ENCODE assay signal across 8 mouse cellular contexts in the genomic region with DNA sequence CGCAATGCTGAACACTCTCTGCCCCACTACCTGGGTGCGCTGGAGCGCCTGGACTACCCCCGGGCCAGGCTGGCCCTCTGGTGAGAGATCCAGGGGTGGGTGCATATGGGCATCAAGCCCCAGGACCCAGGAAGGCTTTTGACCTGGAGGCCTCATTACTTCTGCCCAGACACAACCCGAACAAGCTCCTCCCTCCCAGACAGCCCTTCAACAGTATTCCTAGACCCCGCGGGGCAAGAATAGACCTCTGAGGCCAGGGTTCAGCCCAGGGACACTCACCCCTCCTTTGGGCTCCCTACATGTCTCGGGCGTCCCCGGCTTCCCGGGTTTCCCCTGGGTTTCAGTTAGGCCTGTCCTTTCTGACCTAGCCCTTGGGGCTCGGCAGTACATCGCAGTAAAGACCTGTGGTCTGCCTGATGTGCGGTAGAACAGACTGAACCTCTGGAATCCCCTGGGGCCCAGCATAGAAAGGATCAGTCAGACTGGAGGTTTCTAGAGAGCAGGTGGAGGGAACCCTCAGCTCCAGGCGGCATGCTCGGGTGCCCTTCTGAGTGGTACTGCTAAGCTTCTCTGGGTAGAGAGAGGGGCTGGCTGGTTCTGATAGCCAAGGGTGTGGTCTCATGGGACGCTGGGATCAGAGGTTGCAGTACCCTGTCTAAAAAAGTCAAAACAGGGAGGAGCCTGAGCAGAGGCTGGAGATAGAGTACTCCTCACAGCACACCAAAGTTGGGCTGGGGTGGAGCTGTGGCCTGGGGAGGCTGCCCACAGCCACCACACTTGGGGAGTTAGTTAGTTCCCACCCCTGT. TPM values are rescaled to one million over a fixed set of nuclear protein-coding genes. Genes with fewer than 3 reads are reported as not detected.
DNase-seq lines count a peak whose midpoint lies in the region; ATAC-seq and TF ChIP-seq lines count a peak whose summit lies in the region.

No protein-coding gene starts in this region.

- H3K9ac ChIP-seq in embryonic facial prominence, embryonic 12.5 days = peak overlapping the region; percentile 60
- peak overlapping the region; percentile 78 for H3K9ac ChIP-seq in heart, embryonic 14.5 days (ENCODE audit: low read length)

- WGBS in embryonic facial prominence, embryonic 12.5 days = 2% methylated on average over 17 of the region's 17 CpGs
- WGBS in heart, embryonic 14.5 days = 4% methylated on average over 17 of the region's 17 CpGs

- no peaks in the 10 kb centered on the region for H3K27me3 ChIP-seq in embryonic facial prominence, embryonic 12.5 days
- no peaks in the 10 kb centered on the region for H3K27me3 ChIP-seq in heart, embryonic 14.5 days (ENCODE audit: control insufficient read depth, insufficient read depth, low read length)
- H3K27me3 ChIP-seq in myocyte (ENCODE audit: control insufficient read depth, insufficient read depth, insufficient read length) = no peaks in the 10 kb centered on the region

- DNase-seq in thymus, postnatal 0 days (ENCODE audit: low spot score) = peak; percentile 38
- no peak for DNase-seq in thymus, adult 18-20 months
- peak; percentile 90 for DNase-seq in liver
- no peak for DNase-seq in left cerebral cortex, adult 11 months (ENCODE audit: low spot score)
- DNase-seq in ovary, adult 18-20 months (ENCODE audit: low spot score) = no peak

- no peaks in the 10 kb centered on the region for H3K36me3 ChIP-seq in embryonic facial prominence, embryonic 12.5 days
- H3K36me3 ChIP-seq in heart, embryonic 14.5 days (ENCODE audit: control insufficient read depth, insufficient read depth, low read length) = peaks cover 8% of the 10 kb centered on the region; the same call in 1 of the 2 replicates
- no peaks in the 10 kb centered on the region for H3K36me3 ChIP-seq in myocyte (ENCODE audit: control insufficient read depth, insufficient read depth)

- peak overlapping the region; percentile 6 for H3ac ChIP-seq in myocyte (ENCODE audit: control insufficient read depth, insufficient read length)

- ATAC-seq in embryonic facial prominence, embryonic 12.5 days (ENCODE audit: insufficient number of reproducible peaks, insufficient read depth, low FRiP score, low TSS enrichment) = peak; percentile 24
- ATAC-seq in heart, embryonic 14.5 days (ENCODE audit: insufficient number of reproducible peaks, insufficient read depth, low FRiP score, low read depth) = peak; percentile 12; the same call in 1 of the 2 replicates

- no peaks in the 10 kb centered on the region for H3K79me2 ChIP-seq in myocyte (ENCODE audit: control insufficient read depth, insufficient read depth)

- peak; percentile 47 for TF ChIP-seq POLR2A in myocyte (IDR thresholded peaks at IDR 0.05; ENCODE audit: insufficient read length, low read depth)

- H3K4me1 ChIP-seq in embryonic facial prominence, embryonic 12.5 days = peaks cover 8% of the 10 kb centered on the region
- H3K4me1 ChIP-seq in heart, embryonic 14.5 days (ENCODE audit: control insufficient read depth in 2 of 2, insufficient read depth in 2 of 2, low read length in 2 of 2) = peaks cover 7 to 10% of the 10 kb centered on the region in 2 experiments; a peak in 2 of 4 replicates

- peak overlapping the region; percentile 46 for H3K4me3 ChIP-seq in embryonic facial prominence, embryonic 12.5 days
- H3K4me3 ChIP-seq in heart, embryonic 14.5 days (ENCODE audit: control insufficient read depth in 1 of 2, insufficient read depth in 1 of 2, low read depth in 1 of 2, low read length in 2 of 2) = peak overlapping the region; percentile 49 to 56
- peak overlapping the region; percentile 37 for H3K4me3 ChIP-seq in myocyte

- H3K27ac ChIP-seq in embryonic facial prominence, embryonic 12.5 days = no peak overlapping the region
- peak overlapping the region; percentile 53 to 74 for H3K27ac ChIP-seq in heart, embryonic 14.5 days (replicated peaks in 1 of 2; ENCODE audit: control insufficient read depth in 1 of 2, insufficient read depth in 1 of 2, low read depth in 2 of 2, low read length in 2 of 2)

- no peaks in the 10 kb centered on the region for H3K9me3 ChIP-seq in embryonic facial prominence, embryonic 12.5 days
- H3K9me3 ChIP-seq in heart, embryonic 14.5 days (ENCODE audit: control insufficient read depth, low read length) = no peaks in the 10 kb centered on the region

- H3K4me2 ChIP-seq in embryonic facial prominence, embryonic 12.5 days (replicated peaks) = peak overlapping the region; percentile 85
- H3K4me2 ChIP-seq in heart, embryonic 14.5 days (ENCODE audit: low read length) = peak overlapping the region; percentile 84
- H3K4me2 ChIP-seq in myocyte (ENCODE audit: low read depth) = peak overlapping the region; percentile 96

TF ChIP-seq in myocyte, 11 proteins besides CTCF, POLR2A, EP300 and RAD21:
- no peak for TF ChIP-seq E2F4 (IDR thresholded peaks at IDR 0.05; ENCODE audit: insufficient read depth)
- no peak for TF ChIP-seq CEBPB (IDR thresholded peaks at IDR 0.05; ENCODE audit: insufficient read depth, poor library complexity, severe bottlenecking)
- no peak for TF ChIP-seq TCF3 (IDR thresholded peaks at IDR 0.05; ENCODE audit: insufficient read length, low read depth)
- TF ChIP-seq MYOD1 (IDR thresholded peaks at IDR 0.05; ENCODE audit: control insufficient read depth in 1 of 3, insufficient read length in 2 of 3, low read depth in 2 of 3) = no peak
- no peak for TF ChIP-seq USF1 (IDR thresholded peaks at IDR 0.05; ENCODE audit: low read depth)
- no peak for TF ChIP-seq SRF (IDR thresholded peaks at IDR 0.05; ENCODE audit: control insufficient read depth, insufficient read length, low read depth)
- TF ChIP-seq TCF12 (IDR thresholded peaks at IDR 0.05; ENCODE audit: insufficient read depth, poor library complexity, severe bottlenecking) = no peak
- no peak for TF ChIP-seq POLR2AphosphoS2 (IDR thresholded peaks at IDR 0.05; ENCODE audit: insufficient read length, low read depth)
- no peak for TF ChIP-seq REST (IDR thresholded peaks at IDR 0.05; ENCODE audit: insufficient read depth, insufficient read length)

RNA-seq across cellular contexts. Expression of gene Cercam, which starts 0.9 kb away (rescaled TPM):
- 7.0 and 8.6 TPM in 2 replicates for polyA plus RNA-seq in thymus, postnatal 0 days (2015; fragmentation: Nextera tagmentation; extraction: Ambion mirVana)
- 16.4 and 17.5 TPM in 2 replicates for polyA plus RNA-seq in embryonic facial prominence, embryonic 12.5 days (2016; fragmentation: Nextera tagmentation; extraction: Ambion mirVana)
- 13.9 and 14.8 TPM in 2 replicates for polyA plus RNA-seq in heart, embryonic 14.5 days (2014; fragmentation: Nextera tagmentation; extraction: Ambion mirVana)
- polyA plus RNA-seq in myocyte (2012; fragmentation: generic; extraction: Trizol) = 10.8 TPM

RNA-seq across cellular contexts. Expression of gene Odf2, which starts 19.2 kb away (rescaled TPM):
- polyA plus RNA-seq in thymus, postnatal 0 days (2015; fragmentation: Nextera tagmentation; extraction: Ambion mirVana) = 47.9 and 56.2 TPM in 2 replicates
- 88.2 and 89.2 TPM in 2 replicates for polyA plus RNA-seq in embryonic facial prominence, embryonic 12.5 days (2016; fragmentation: Nextera tagmentation; extraction: Ambion mirVana)
- polyA plus RNA-seq in heart, embryonic 14.5 days (2014; fragmentation: Nextera tagmentation; extraction: Ambion mirVana) = 46.8 and 47.2 TPM in 2 replicates
- polyA plus RNA-seq in myocyte (2012; fragmentation: generic; extraction: Trizol) = 37.8 TPM

RNA-seq across cellular contexts. Expression of gene Urm1, which starts 50.0 kb away (rescaled TPM):
- 14.8 and 18.0 TPM in 2 replicates for polyA plus RNA-seq in thymus, postnatal 0 days (2015; fragmentation: Nextera tagmentation; extraction: Ambion mirVana)
- polyA plus RNA-seq in embryonic facial prominence, embryonic 12.5 days (2016; fragmentation: Nextera tagmentation; extraction: Ambion mirVana) = 21.0 and 22.6 TPM in 2 replicates
- polyA plus RNA-seq in heart, embryonic 14.5 days (2014; fragmentation: Nextera tagmentation; extraction: Ambion mirVana) = 14.6 and 17.8 TPM in 2 replicates
- 43.8 TPM for polyA plus RNA-seq in myocyte (2012; fragmentation: generic; extraction: Trizol)

Comparison
In these comparisons a context has a peak if more than half of its experiments do, and no peak if none do; other contexts are left out.
1. DNase-seq: peak in thymus, postnatal 0 days (single experiment) and liver (single experiment); none in thymus, adult 18-20 months (0 of 2), left cerebral cortex, adult 11 months (single experiment) and ovary, adult 18-20 months (single experiment).
2. Peak in every context shown above with its lines, with median percentiles within 50 percentile points of each other: H3K4me2 ChIP-seq and H3K4me3 ChIP-seq.